Mouse (Mus musculus) embryonic facial prominence, embryonic 14.5 days (tissue): Measurements from ENCODE around the gene Gm20388. TPM values are rescaled to one million over a fixed set of nuclear protein-coding genes. Genes with fewer than 3 reads are reported as not detected.

Experiments
- ATAC-seq: fragments of 200-750 bp; cut with Nextera tagmentation; 2 replicates; pipeline ENCODE4 v1.8.0; 2017; ENCODE audit warnings: low read depth, moderate number of reproducible peaks, moderate TSS enrichment
- DNase-seq: peaks from one replicate; pipeline ENCODE4 v3.0.0-alpha.2; 2015; ENCODE audit warnings: low spot score
- H3K27ac ChIP-seq: fragments of 300-500 bp; sonication (generic); replicated peaks from 2 replicates; pipeline ENCODE4 v1.5.1; 2014; ENCODE audit warnings: low read depth, mild to moderate bottlenecking, low read length, moderate library complexity
- H3K27me3 ChIP-seq: fragments of 300-500 bp; sonication (generic); replicated peaks from 2 replicates; pipeline ENCODE4 v1.6.1; 2014; ENCODE audit warnings: low read length; ENCODE audit not compliant: control insufficient read depth, insufficient read depth
- H3K36me3 ChIP-seq: fragments of 300-500 bp; sonication (generic); 2 replicates; pipeline ENCODE4 v1.6.1; 2014; ENCODE audit warnings: low read length, mixed read lengths; ENCODE audit not compliant: control insufficient read depth, insufficient read depth
- H3K4me1 ChIP-seq: fragments of 300-500 bp; sonication (generic); 2 replicates; pipeline ENCODE4 v1.6.1; 2014; ENCODE audit warnings: antibody characterized with exemption, low read length; ENCODE audit not compliant: control insufficient read depth, insufficient read depth
- H3K4me2 ChIP-seq: fragments of 300-500 bp; sonication (generic); 2 replicates; pipeline ENCODE4 v1.6.1; 2014; ENCODE audit warnings: low read depth, mild to moderate bottlenecking, low read length, moderate library complexity, mixed read lengths
- H3K4me3 ChIP-seq: fragments of 300-500 bp; sonication (generic); 2 replicates; pipeline ENCODE4 v1.5.1; 2014; ENCODE audit warnings: low read depth, mild to moderate bottlenecking, low read length
- H3K9ac ChIP-seq: fragments of 300-500 bp; sonication (generic); 2 replicates; pipeline ENCODE4 v1.6.1; 2014; ENCODE audit warnings: low read depth, mild to moderate bottlenecking, low read length, moderate library complexity, mixed read lengths
- H3K9me3 ChIP-seq: fragments of 300-500 bp; sonication (generic); 2 replicates; pipeline ENCODE4 v1.6.1; 2016; ENCODE audit warnings: low read length; ENCODE audit not compliant: control insufficient read depth
- WGBS: fragments of 180-500 bp; shearing (Covaris S2); extraction: QIAGEN DNeasy Blood & Tissue Kit; methylation state at CpG from one replicate; pipeline ENCODE4 v1.1.7; 2014; 5-methylcytosine and 5-hydroxymethylcytosine counted together
- polyA plus RNA-seq: library from polyadenylated mRNA; unstranded; fragments of >200 nt; fragmentation: Nextera tagmentation; extraction: Ambion mirVana; gene quantifications from 2 replicates; pipeline ENCODE4 v1.2.1, GENCODE M21; 2014

Gene Gm20388
- polyA plus RNA-seq, 1 experiment from 2014 or later, result not detected

DNA sequence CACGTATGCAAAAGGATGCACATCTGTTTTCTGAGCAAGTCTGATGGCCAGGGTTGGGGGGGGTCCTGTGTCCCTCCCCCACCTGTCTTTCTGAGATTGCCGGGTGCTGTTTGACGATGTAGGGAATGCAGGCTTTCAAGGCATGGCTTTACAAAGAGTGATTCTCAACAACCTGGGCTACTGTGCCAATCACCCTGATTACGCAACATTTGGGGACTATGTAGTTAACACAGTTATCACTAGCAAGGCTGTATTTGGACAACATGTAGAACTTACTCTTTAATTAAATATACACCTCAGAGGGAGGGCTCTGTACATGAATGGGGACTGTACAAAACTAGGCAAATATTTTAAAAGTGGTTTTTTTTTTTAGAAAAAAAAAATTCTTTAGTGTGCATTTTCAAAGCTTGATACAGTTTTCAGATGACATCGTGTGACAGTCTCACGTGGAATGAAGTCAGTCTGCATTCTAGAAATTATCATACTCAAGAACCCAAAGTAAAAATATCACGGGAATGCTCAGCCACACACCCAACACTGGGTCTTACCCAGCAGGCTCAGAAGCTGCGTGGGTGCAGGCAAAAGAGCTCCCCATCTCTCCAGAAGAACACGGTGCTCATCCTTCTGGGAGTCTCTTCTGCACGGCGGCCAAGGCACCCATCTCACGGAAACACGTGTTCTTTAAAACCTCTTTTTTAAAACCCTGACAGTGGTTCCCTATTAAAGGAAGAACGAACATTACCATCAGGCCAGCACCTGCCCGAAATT, 3930.1 kb downstream of the Gm20388 start:
- Histone ChIP-seq H3K4me3 (no peak overlapping the region), H3K9me3 (no peaks in the 10 kb centered on the region), H3K4me2 (no peak overlapping the region), H3K36me3 (peaks cover 5% of the 10 kb centered on the region; the same call in 1 of the 2 replicates), H3K27me3 (no peaks in the 10 kb centered on the region), H3K9ac (no peak overlapping the region), H3K27ac (no peak overlapping the region), H3K4me1 (no peaks in the 10 kb centered on the region)
- WGBS, result 89% methylated on average over 15 of the region's 15 CpGs
- no peak for DNase-seq
- no peak for ATAC-seq

GRCm38 (mm10) chr8:123842086-123842485, 3931.4 kb downstream of the Gm20388 start:
- no peak overlapping the region for H3K27ac ChIP-seq
- peaks cover 5% of the 10 kb centered on the region; the same call in 1 of the 2 replicates for H3K36me3 ChIP-seq
- no peak overlapping the region for H3K9ac ChIP-seq
- H3K27me3 ChIP-seq, result no peaks in the 10 kb centered on the region
- H3K9me3 ChIP-seq, result no peaks in the 10 kb centered on the region
- DNase-seq (no peak), ATAC-seq (no peak)
- H3K4me2 ChIP-seq, result no peak overlapping the region
- 85% methylated on average over 12 of the region's 12 CpGs for WGBS
- H3K4me3 ChIP-seq, result no peak overlapping the region
- no peaks in the 10 kb centered on the region for H3K4me1 ChIP-seq

- Histone ChIP-seq H3K27me3 (no peaks in the 10 kb centered on the region), H3K4me2 (no peak overlapping the region), H3K27ac (no peak overlapping the region), H3K4me3 (no peak overlapping the region), H3K4me1 (no peaks in the 10 kb centered on the region), H3K36me3 (no peaks in the 10 kb centered on the region; the same call in 1 of the 2 replicates), H3K9me3 (no peaks in the 10 kb centered on the region), H3K9ac (no peak overlapping the region)
- ATAC-seq (no peak), DNase-seq (no peak)
- WGBS, result 65% methylated on average over 7 of the region's 7 CpGs
Observed at GRCm38 (mm10) chr8:123844341-123844740, 3933.7 kb downstream of the Gm20388 start.

GRCm38 (mm10) chr8:123845114-123845513, 3934.5 kb downstream of the Gm20388 start:
- ATAC-seq (no peak), DNase-seq (no peak)
- no peaks in the 10 kb centered on the region for H3K9me3 ChIP-seq
- H3K4me1 ChIP-seq, result no peaks in the 10 kb centered on the region
- no peaks in the 10 kb centered on the region; the same call in 1 of the 2 replicates for H3K36me3 ChIP-seq
- H3K4me2 ChIP-seq, result no peak overlapping the region
- no peaks in the 10 kb centered on the region for H3K27me3 ChIP-seq
- H3K27ac ChIP-seq, result no peak overlapping the region
- 85% methylated on average over 13 of the region's 13 CpGs for WGBS
- no peak overlapping the region for H3K4me3 ChIP-seq
- no peak overlapping the region for H3K9ac ChIP-seq

DNA sequence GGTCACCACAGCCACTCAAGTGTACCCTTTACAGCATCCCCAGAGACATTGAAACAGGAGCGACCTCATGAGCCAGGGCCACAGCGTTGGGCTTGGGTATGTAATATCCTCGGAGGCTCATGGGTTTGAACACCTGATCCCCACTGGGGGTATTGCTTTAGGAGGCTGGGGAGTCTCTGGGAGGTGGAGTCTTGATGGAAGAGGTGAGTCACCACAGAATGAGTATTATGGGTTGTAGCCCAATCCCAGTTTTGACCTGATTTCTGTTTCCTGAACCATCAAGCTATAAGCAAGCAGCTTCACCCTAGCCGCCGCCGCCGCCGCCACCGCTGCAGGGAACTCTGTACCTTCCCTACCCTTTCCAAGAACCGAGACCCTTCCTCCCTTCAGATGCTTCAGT, 3935.3 kb downstream of the Gm20388 start:
- H3K4me3 ChIP-seq, result no peak overlapping the region
- H3K4me1 ChIP-seq, result no peaks in the 10 kb centered on the region
- no peak overlapping the region for H3K27ac ChIP-seq
- 0 out of 2 replicates have a peak, but pooled peaks have one; percentile 35 for ATAC-seq
- WGBS, result 92% methylated on average over 10 of the region's 10 CpGs
- H3K27me3 ChIP-seq, result no peaks in the 10 kb centered on the region
- H3K36me3 ChIP-seq, result no peaks in the 10 kb centered on the region; the same call in 1 of the 2 replicates
- H3K9ac ChIP-seq, result no peak overlapping the region
- no peaks in the 10 kb centered on the region for H3K9me3 ChIP-seq
- no peak overlapping the region for H3K4me2 ChIP-seq
- DNase-seq, result peak; percentile 22

DNA sequence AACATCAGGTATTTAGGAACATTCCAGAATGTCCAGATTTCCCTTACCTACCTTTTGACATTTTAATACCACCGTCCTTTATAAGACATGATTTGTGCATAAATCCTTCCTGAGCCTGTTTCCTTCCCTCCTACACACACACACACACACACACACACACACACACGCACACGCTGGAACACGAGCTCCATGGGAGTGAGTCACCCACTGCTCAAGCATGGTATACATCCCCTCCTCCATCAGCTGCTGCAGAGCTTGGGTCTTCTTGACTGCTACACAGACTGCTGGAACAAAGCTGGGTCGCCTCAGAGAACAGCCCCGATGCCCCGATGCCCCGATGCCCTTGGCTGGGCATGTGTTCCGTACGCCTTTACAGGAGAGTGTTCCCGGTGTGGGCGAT, 3935.9 kb downstream of the Gm20388 start:
- H3K4me3 ChIP-seq, result no peak overlapping the region
- WGBS, result 82% methylated on average over 12 of the region's 12 CpGs
- H3K4me2 ChIP-seq, result no peak overlapping the region
- ATAC-seq (no peak), DNase-seq (no peak)
- no peak overlapping the region for H3K27ac ChIP-seq
- no peaks in the 10 kb centered on the region for H3K4me1 ChIP-seq
- no peak overlapping the region for H3K9ac ChIP-seq
- no peaks in the 10 kb centered on the region for H3K9me3 ChIP-seq
- H3K27me3 ChIP-seq, result no peaks in the 10 kb centered on the region
- no peaks in the 10 kb centered on the region; the same call in 1 of the 2 replicates for H3K36me3 ChIP-seq

- no peak for ATAC-seq
Observed at GRCm38 (mm10) chr8:123847546-123847945, 3936.9 kb downstream of the Gm20388 start.

GRCm38 (mm10) chr8:123849352-123849751, 3938.7 kb downstream of the Gm20388 start:
- H3K4me2 ChIP-seq, result no peak overlapping the region
- H3K9ac ChIP-seq, result no peak overlapping the region
- no peak overlapping the region for H3K27ac ChIP-seq
- H3K4me3 ChIP-seq, result no peak overlapping the region
- H3K4me1 ChIP-seq, result no peaks in the 10 kb centered on the region
- WGBS, result 84% methylated on average over 4 of the region's 4 CpGs
- no peaks in the 10 kb centered on the region for H3K27me3 ChIP-seq
- no peaks in the 10 kb centered on the region for H3K9me3 ChIP-seq
- ATAC-seq, result no peak
- DNase-seq, result no peak
- no peaks in the 10 kb centered on the region for H3K36me3 ChIP-seq

More at GRCm38 (mm10) chr8:123847546-123847945, 3936.9 kb downstream of the Gm20388 start:
- 64% methylated on average over 3 of the region's 3 CpGs for WGBS
- no peak for DNase-seq
- no peak overlapping the region for H3K4me2 ChIP-seq
- no peak overlapping the region for H3K4me3 ChIP-seq
- no peaks in the 10 kb centered on the region for H3K4me1 ChIP-seq
- no peaks in the 10 kb centered on the region for H3K36me3 ChIP-seq
- H3K27ac ChIP-seq, result no peak overlapping the region
- H3K9me3 ChIP-seq, result no peaks in the 10 kb centered on the region
- no peaks in the 10 kb centered on the region for H3K27me3 ChIP-seq
- no peak overlapping the region for H3K9ac ChIP-seq

GRCm38 (mm10) chr8:123851590-123851989, 3940.9 kb downstream of the Gm20388 start:
- ATAC-seq (no peak), DNase-seq (no peak)
- WGBS, result 71% methylated on average over 5 of the region's 5 CpGs
- no peak overlapping the region for H3K9ac ChIP-seq
- no peak overlapping the region for H3K4me3 ChIP-seq
- H3K4me1 ChIP-seq, result no peaks in the 10 kb centered on the region
- H3K9me3 ChIP-seq, result no peaks in the 10 kb centered on the region
- H3K4me2 ChIP-seq, result no peak overlapping the region
- H3K27ac ChIP-seq, result no peak overlapping the region
- H3K36me3 ChIP-seq, result no peaks in the 10 kb centered on the region
- no peaks in the 10 kb centered on the region for H3K27me3 ChIP-seq
